Mouse (Mus musculus): ENCODE results near the gene H2afx.
"Not testable (repeated sequence)": the region's sequence is repeated elsewhere in the genome, so short reads cannot be mapped to it uniquely, and the experiment has no call there.

- TF ChIP-seq GATA1, TAL1 (IDR thresholded peaks at IDR 0.05; ENCODE audit: low read length): not testable (repeated sequence)
Measured at GRCm38 (mm10) chr9:44323656-44324055, 10.8 kb upstream of the H2afx start.
